Mouse (Mus musculus): ENCODE measurements at regions not wholly inside any gene's neighbourhood (a gene's known extent, or its start where the extent isn't known, plus 50 kb on each side); places are given as distances from the start of the nearest gene placed in this dataset.

DNA sequence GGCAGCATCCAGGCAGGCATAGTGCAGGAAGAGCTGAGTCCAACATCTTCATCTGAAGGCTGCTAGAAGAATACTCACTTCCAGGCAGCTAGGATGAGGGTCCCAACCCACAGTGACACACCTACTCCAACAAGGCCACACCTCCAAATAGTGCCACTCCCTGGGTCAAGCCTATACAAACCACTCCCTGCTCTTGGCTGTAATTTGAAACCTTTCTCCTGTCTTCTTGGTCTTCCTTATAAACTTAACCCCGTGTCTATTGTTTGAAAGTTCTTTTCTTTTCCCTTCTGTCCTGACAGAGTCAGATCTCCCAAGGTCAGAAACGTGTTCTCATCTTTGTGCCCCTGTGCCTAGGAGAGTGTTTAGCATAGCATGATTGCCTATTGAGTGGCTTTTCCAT is 311.2 kb downstream of the Adgrl2 start:
- TF ChIP-seq CTCF (IDR thresholded peaks at IDR 0.05; ENCODE audit: control insufficient read depth, insufficient read depth, insufficient replicate concordance, low read depth, low read length) (no peak), POLR2A (IDR thresholded peaks at IDR 0.05; ENCODE audit: control insufficient read depth, low read depth, low read length) (no peak)

Data from testis, adult 2 months (tissue).